Mouse (Mus musculus) MEL (cell line): ENCODE results near the gene Slc30a10.

ENCODE experiments used
- MYC ChIP-seq: IDR thresholded peaks from 2 replicates; pipeline ENCODE4 v1.6.1; 2011; ENCODE audit warnings: low read depth, mild to moderate bottlenecking, low read length, improper control_type of control experiment, moderate library complexity
- POLR2A ChIP-seq, 2 experiments: IDR thresholded peaks; 2 replicates each; pipeline ENCODE4 v1.6.1; 2011 to 2012; ENCODE audit warnings: low read length in 2 of 2, mild to moderate bottlenecking in 2 of 2, control low read depth in 1 of 2, improper control_type of control experiment in 1 of 2, low read depth in 1 of 2, moderate library complexity in 1 of 2; ENCODE audit not compliant: control insufficient read depth in 1 of 2, insufficient read depth in 1 of 2, poor library complexity in 1 of 2
- RAD21 ChIP-seq: IDR thresholded peaks from 2 replicates; pipeline ENCODE4 v1.6.1; 2011; ENCODE audit warnings: mild to moderate bottlenecking, low read depth, low read length, improper control_type of control experiment
- RCOR1 ChIP-seq: IDR thresholded peaks from 2 replicates; pipeline ENCODE4 v1.6.1; 2012; ENCODE audit warnings: low read depth, mild to moderate bottlenecking, inconsistent platforms, low read length, improper control_type of control experiment
- SMC3 ChIP-seq: IDR thresholded peaks from 2 replicates; pipeline ENCODE4 v1.6.1; 2011; ENCODE audit warnings: low read depth, low read length, improper control_type of control experiment

DNA sequence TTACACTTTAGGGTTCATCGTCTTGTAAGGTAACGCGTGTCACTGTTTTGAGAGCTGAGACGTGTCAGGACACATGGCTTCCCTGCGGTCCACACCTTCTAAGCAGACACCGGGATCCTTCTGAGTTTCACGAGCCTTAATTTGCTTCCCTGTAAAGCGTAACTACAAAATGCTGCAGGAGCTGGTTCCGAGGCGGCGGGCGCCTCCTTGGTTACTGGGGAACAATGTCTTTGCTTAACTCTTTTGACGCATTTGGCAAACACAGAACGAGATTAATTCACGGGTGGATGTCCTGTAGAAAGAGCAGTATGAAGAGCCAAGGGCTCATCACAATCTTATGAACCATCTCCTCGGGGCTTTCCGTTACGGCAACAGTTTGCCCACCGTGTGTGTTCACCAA is 29.6 kb downstream of the Slc30a10 start:
- TF ChIP-seq RAD21: no peak
- no peak for TF ChIP-seq POLR2A (IDR thresholded peaks at IDR 0.05; ENCODE audit: control insufficient read depth in 1 of 2, insufficient read depth in 1 of 2, low read depth in 1 of 2, low read length in 2 of 2, poor library complexity in 1 of 2)
- no peak for TF ChIP-seq RCOR1
- no peak for TF ChIP-seq SMC3
- no peak for TF ChIP-seq MYC
